In the genomic region with DNA sequence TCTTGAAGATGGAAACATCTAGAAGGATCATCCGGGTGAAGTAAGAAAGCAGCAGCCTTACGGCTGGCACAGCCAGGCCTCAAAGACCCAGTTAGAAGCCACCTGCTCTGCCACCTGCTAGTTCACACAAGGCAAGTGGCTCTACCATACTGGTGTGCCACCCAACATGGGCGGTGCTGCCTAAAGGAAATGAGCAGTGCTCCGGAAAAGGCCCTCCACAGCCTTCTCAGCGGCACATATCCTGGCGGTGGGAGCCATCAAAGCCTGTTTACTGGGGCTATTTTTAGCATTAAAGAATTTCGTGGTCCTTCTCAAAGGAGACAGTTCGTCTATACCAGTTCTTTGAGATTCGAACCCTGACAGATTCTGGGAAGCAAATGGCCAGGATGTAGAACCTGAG, we compare ENCODE assay signal across 9 mouse cellular contexts. TPM values are rescaled to one million over a fixed set of nuclear protein-coding genes. Genes with fewer than 3 reads are reported as not detected.
A peak's percentile ranks its signal among the peaks of the same experiment; 100 is the strongest.
DNase-seq lines count a peak whose midpoint lies in the region; ATAC-seq and TF ChIP-seq lines count a peak whose summit lies in the region.
"Had no signal": no experiment of that assay in that cellular context is flagged by ENCODE, and none has a peak within 500 bp of the region (broad histone marks: within the 10 kb centered on the region; RNA-seq: fewer than 3 reads in every experiment).

No protein-coding gene starts in this region.

- TF ChIP-seq CTCF in kidney, postnatal 0 days (IDR thresholded peaks at IDR 0.05; ENCODE audit: low read depth): no peak
- no peak for TF ChIP-seq CTCF in small intestine, adult 2 months (IDR thresholded peaks at IDR 0.05; ENCODE audit: extremely low read depth, insufficient read length, insufficient replicate concordance, low read depth, low read length)

- DNase-seq in neural tube, embryonic 10.5 days (ENCODE audit: extremely low spot score, low spot score): no peak
- DNase-seq in kidney, postnatal 0 days (ENCODE audit: low spot score): no peak
- DNase-seq in embryo, embryonic 9.5 days (ENCODE audit: extremely low spot score): no peak
- no peak for DNase-seq in yolk sac, embryonic 10.5 days (ENCODE audit: low spot score)
- no peak for DNase-seq in right cerebral cortex, postnatal 25 days

- ATAC-seq in neural tube, embryonic 13.5 days (ENCODE audit: low read depth): no peak
- no peak for ATAC-seq in heart, embryonic 11.5 days (replicated peaks; ENCODE audit: insufficient number of reproducible peaks, low FRiP score, low TSS enrichment)
- no peak for ATAC-seq in kidney, postnatal 0 days (replicated peaks; ENCODE audit: low FRiP score, low read depth)

- no peaks in the 10 kb centered on the region for H3K27me3 ChIP-seq in neural tube, embryonic 13.5 days
- H3K27me3 ChIP-seq in heart, embryonic 11.5 days (ENCODE audit: control insufficient read depth, insufficient read depth, low read length): no peaks in the 10 kb centered on the region
- H3K27me3 ChIP-seq in kidney, postnatal 0 days (ENCODE audit: insufficient read depth, low read length): no peaks in the 10 kb centered on the region
- H3K27me3 ChIP-seq in small intestine, adult 2 months (ENCODE audit: control insufficient read depth, insufficient read depth, low read length): no peaks in the 10 kb centered on the region

- no peak for TF ChIP-seq POLR2A in small intestine, adult 2 months (IDR thresholded peaks at IDR 0.05; ENCODE audit: low read depth, low read length)

- WGBS in neural tube, embryonic 13.5 days: 69% methylated on average over 9 of the region's 9 CpGs
- WGBS in heart, embryonic 11.5 days (ENCODE audit: insufficient replicate concordance): 35% methylated on average over 9 of the region's 9 CpGs
- WGBS in kidney, postnatal 0 days: 55% methylated on average over 9 of the region's 9 CpGs
- WGBS in small intestine, adult 2 months: 72% methylated on average over 9 of the region's 9 CpGs

- H3K9ac ChIP-seq in neural tube, embryonic 13.5 days: no peak overlapping the region
- no peak overlapping the region for H3K9ac ChIP-seq in heart, embryonic 11.5 days (ENCODE audit: low read depth, low read length)
- no peak overlapping the region for H3K9ac ChIP-seq in kidney, postnatal 0 days (ENCODE audit: low read depth, low read length)

- H3K4me1 ChIP-seq in neural tube, embryonic 13.5 days (replicated peaks): peaks cover 10% of the 10 kb centered on the region
- peaks cover 31% of the 10 kb centered on the region for H3K4me1 ChIP-seq in heart, embryonic 11.5 days (ENCODE audit: control insufficient read depth, insufficient read depth, low read length)
- H3K4me1 ChIP-seq in kidney, postnatal 0 days (replicated peaks; ENCODE audit: insufficient read depth, low read length): 0 out of 2 replicates have a peak, but pooled peaks cover 7% of the 10 kb centered on the region
- 0 out of 2 replicates have a peak, but pooled peaks cover 4% of the 10 kb centered on the region for H3K4me1 ChIP-seq in small intestine, adult 2 months (ENCODE audit: control insufficient read depth, insufficient read depth, insufficient read length, low read length)

- H3K4me3 ChIP-seq in neural tube, embryonic 13.5 days: no peak overlapping the region
- H3K4me3 ChIP-seq in heart, embryonic 11.5 days (ENCODE audit: low read depth, low read length): no peak overlapping the region
- no peak overlapping the region for H3K4me3 ChIP-seq in kidney, postnatal 0 days (replicated peaks; ENCODE audit: low read depth, low read length)
- H3K4me3 ChIP-seq in small intestine, adult 2 months (ENCODE audit: low read depth, low read length): no peak overlapping the region

- peak overlapping the region; percentile 52 for H3K27ac ChIP-seq in neural tube, embryonic 13.5 days (replicated peaks)
- peak overlapping the region; percentile 38 for H3K27ac ChIP-seq in heart, embryonic 11.5 days (ENCODE audit: low read depth, low read length)
- H3K27ac ChIP-seq in kidney, postnatal 0 days: peak overlapping the region; percentile 74
- H3K27ac ChIP-seq in small intestine, adult 2 months (ENCODE audit: insufficient read depth, low read depth, low read length): peak overlapping the region; percentile 38
- H3K27ac ChIP-seq: macrophage had no signal

- H3K4me2 ChIP-seq in neural tube, embryonic 13.5 days: no peak overlapping the region
- no peak overlapping the region for H3K4me2 ChIP-seq in heart, embryonic 11.5 days
- H3K4me2 ChIP-seq in kidney, postnatal 0 days (ENCODE audit: low read length): no peak overlapping the region

- no peaks in the 10 kb centered on the region for H3K36me3 ChIP-seq in neural tube, embryonic 13.5 days
- no peaks in the 10 kb centered on the region for H3K36me3 ChIP-seq in heart, embryonic 11.5 days (ENCODE audit: control insufficient read depth, insufficient read depth, low read length)
- H3K36me3 ChIP-seq in kidney, postnatal 0 days (ENCODE audit: insufficient read depth, low read length): 0 out of 2 replicates have a peak, but pooled peaks cover 9% of the 10 kb centered on the region
- peaks cover 20% of the 10 kb centered on the region for H3K36me3 ChIP-seq in small intestine, adult 2 months (ENCODE audit: control insufficient read depth, insufficient read depth, low read length)

- H3K9me3 ChIP-seq in neural tube, embryonic 13.5 days: no peaks in the 10 kb centered on the region
- no peaks in the 10 kb centered on the region for H3K9me3 ChIP-seq in heart, embryonic 11.5 days (replicated peaks; ENCODE audit: control insufficient read depth, low read length)
- no peaks in the 10 kb centered on the region for H3K9me3 ChIP-seq in kidney, postnatal 0 days (replicated peaks; ENCODE audit: low read length)

RNA-seq across cellular contexts. Expression of a gene that starts 48.4 kb away (rescaled TPM):
- polyA plus RNA-seq in neural tube, embryonic 13.5 days (2015; fragmentation: Nextera tagmentation; extraction: Ambion mirVana): 5.5 and 5.8 TPM in 2 replicates
- polyA plus RNA-seq in heart, embryonic 11.5 days (2014; fragmentation: Nextera tagmentation; extraction: Ambion mirVana): 11.5 and 14.8 TPM in 2 replicates
- polyA plus RNA-seq in kidney, postnatal 0 days (2015; fragmentation: Nextera tagmentation; extraction: Ambion mirVana): 12.8 and 14.3 TPM in 2 replicates
- polyA plus RNA-seq in small intestine, adult 2 months (2012; rRNA removed): 40.7 and 52.0 TPM in 2 replicates
